Mouse (Mus musculus) neural tube, embryonic 14.5 days (tissue): ENCODE measurements at regions not wholly inside any gene's neighbourhood (a gene's known extent, or its start where the extent isn't known, plus 50 kb on each side); places are given as distances from the start of the nearest gene placed in this dataset.

Experiments used
- ATAC-seq: fragments of 200-750 bp; cut with Nextera tagmentation; 2 replicates; pipeline ENCODE4 v1.8.0; 2017; ENCODE audit warnings: low read depth, mild to moderate bottlenecking, moderate TSS enrichment, moderate library complexity
- H3K27ac ChIP-seq: fragments of 300-500 bp; sonication (generic); 2 replicates; pipeline ENCODE4 v1.5.1; 2014; ENCODE audit warnings: low read depth, mild to moderate bottlenecking, control low read depth, low read length, moderate library complexity, mixed read lengths
- H3K27me3 ChIP-seq: fragments of 300-500 bp; sonication (generic); 2 replicates; pipeline ENCODE4 v1.6.1; 2014; ENCODE audit warnings: low read length; ENCODE audit not compliant: control insufficient read depth, insufficient read depth
- H3K36me3 ChIP-seq: fragments of 300-500 bp; sonication (generic); 2 replicates; pipeline ENCODE4 v1.6.1; 2014; ENCODE audit warnings: low read length, mixed read lengths; ENCODE audit not compliant: control insufficient read depth, insufficient read depth
- H3K4me1 ChIP-seq: fragments of 300-500 bp; sonication (generic); 2 replicates; pipeline ENCODE4 v1.6.1; 2014; ENCODE audit warnings: low read length; ENCODE audit not compliant: control insufficient read depth, insufficient read depth
- H3K4me2 ChIP-seq: fragments of 300-500 bp; sonication (generic); 2 replicates; pipeline ENCODE4 v1.6.1; 2014; ENCODE audit warnings: mild to moderate bottlenecking, low read depth, low read length, control low read depth
- H3K4me3 ChIP-seq: fragments of 300-500 bp; sonication (generic); 2 replicates; pipeline ENCODE4 v1.5.1; 2014; ENCODE audit warnings: low read depth, low read length, control low read depth, mixed read lengths
- H3K9ac ChIP-seq: fragments of 300-500 bp; sonication (generic); replicated peaks from 2 replicates; pipeline ENCODE4 v1.6.1; 2014; ENCODE audit warnings: low read depth, mild to moderate bottlenecking, control low read depth, low read length, mixed read lengths
- H3K9me3 ChIP-seq: fragments of 300-500 bp; sonication (generic); 2 replicates; pipeline ENCODE4 v1.6.1; 2016; ENCODE audit warnings: low read length; ENCODE audit not compliant: control insufficient read depth
- WGBS: fragments of 180-500 bp; shearing (Covaris S2); extraction: QIAGEN DNeasy Blood & Tissue Kit; methylation state at CpG from one replicate; pipeline ENCODE4 v1.1.7; 2014; 5-methylcytosine and 5-hydroxymethylcytosine counted together

GRCm38 (mm10) chr13:106691787-106692571 lies 244.8 kb downstream of the Ipo11 start:
- no peak overlapping the region for H3K9ac ChIP-seq
- WGBS: 85% methylated on average over 10 of the region's 10 CpGs
- no peak overlapping the region for H3K27ac ChIP-seq
- H3K4me2 ChIP-seq: no peak overlapping the region
- H3K9me3 ChIP-seq: no peaks in the 10 kb centered on the region
- H3K4me3 ChIP-seq: no peak overlapping the region
- no peak for ATAC-seq
- H3K4me1 ChIP-seq: no peaks in the 10 kb centered on the region
- no peaks in the 10 kb centered on the region for H3K27me3 ChIP-seq
- H3K36me3 ChIP-seq: no peaks in the 10 kb centered on the region

- H3K27me3 ChIP-seq: no peaks in the 10 kb centered on the region
- no peaks in the 10 kb centered on the region for H3K9me3 ChIP-seq
- H3K9ac ChIP-seq: no peak overlapping the region
- 55% methylated on average over 3 of the region's 3 CpGs for WGBS
- no peak overlapping the region for H3K4me3 ChIP-seq
- no peak overlapping the region for H3K27ac ChIP-seq
- H3K4me2 ChIP-seq: no peak overlapping the region
- no peak for ATAC-seq
- no peaks in the 10 kb centered on the region for H3K4me1 ChIP-seq
- no peaks in the 10 kb centered on the region for H3K36me3 ChIP-seq
Observed at GRCm38 (mm10) chr13:106690125-106690524, 246.6 kb downstream of the Ipo11 start.

- no peak overlapping the region for H3K27ac ChIP-seq
- no peaks in the 10 kb centered on the region for H3K4me1 ChIP-seq
- H3K4me2 ChIP-seq: no peak overlapping the region
- no peaks in the 10 kb centered on the region for H3K9me3 ChIP-seq
- H3K9ac ChIP-seq: no peak overlapping the region
- no peaks in the 10 kb centered on the region for H3K27me3 ChIP-seq
- H3K4me3 ChIP-seq: no peak overlapping the region
- H3K36me3 ChIP-seq: no peaks in the 10 kb centered on the region
- ATAC-seq: no peak; the same call in 1 of the 2 replicates
- 72% methylated on average over 2 of the region's 2 CpGs for WGBS
Observed at GRCm38 (mm10) chr13:106689618-106690017, 247.1 kb downstream of the Ipo11 start.

- ATAC-seq: no peak
- no peaks in the 10 kb centered on the region for H3K27me3 ChIP-seq
- 83% methylated on average over 8 of the region's 8 CpGs for WGBS
- H3K4me1 ChIP-seq: no peaks in the 10 kb centered on the region
- H3K4me2 ChIP-seq: no peak overlapping the region
- no peaks in the 10 kb centered on the region for H3K9me3 ChIP-seq
- H3K36me3 ChIP-seq: no peaks in the 10 kb centered on the region
- H3K9ac ChIP-seq: no peak overlapping the region
- H3K27ac ChIP-seq: no peak overlapping the region
- H3K4me3 ChIP-seq: no peak overlapping the region
Observed at GRCm38 (mm10) chr13:106689051-106689450, 247.7 kb downstream of the Ipo11 start.

- no peak for ATAC-seq
- Histone ChIP-seq H3K27me3 (no peaks in the 10 kb centered on the region), H3K4me2 (no peak overlapping the region), H3K4me1 (no peaks in the 10 kb centered on the region), H3K4me3 (no peak overlapping the region), H3K27ac (no peak overlapping the region), H3K36me3 (no peaks in the 10 kb centered on the region), H3K9me3 (no peaks in the 10 kb centered on the region), H3K9ac (no peak overlapping the region)
- 87% methylated on average over 5 of the region's 5 CpGs for WGBS
Observed at GRCm38 (mm10) chr13:106669665-106670064, 267.1 kb downstream of the Ipo11 start.

- Histone ChIP-seq H3K4me3 (no peak overlapping the region), H3K36me3 (no peaks in the 10 kb centered on the region), H3K27ac (no peak overlapping the region), H3K4me2 (no peak overlapping the region), H3K27me3 (no peaks in the 10 kb centered on the region), H3K4me1 (no peaks in the 10 kb centered on the region), H3K9ac (no peak overlapping the region), H3K9me3 (no peaks in the 10 kb centered on the region)
- 97% methylated on average over 1 of the region's 1 CpGs for WGBS
- no peak for ATAC-seq
Observed at GRCm38 (mm10) chr13:106662195-106662594, 274.6 kb downstream of the Ipo11 start.

GRCm38 (mm10) chr13:106649363-106649762 lies 287.4 kb downstream of the Ipo11 start:
- no peaks in the 10 kb centered on the region for H3K9me3 ChIP-seq
- H3K4me2 ChIP-seq: no peak overlapping the region
- H3K4me3 ChIP-seq: no peak overlapping the region
- no peak overlapping the region for H3K27ac ChIP-seq
- no peak overlapping the region for H3K9ac ChIP-seq
- H3K27me3 ChIP-seq: no peaks in the 10 kb centered on the region
- H3K36me3 ChIP-seq: no peaks in the 10 kb centered on the region
- no peak for ATAC-seq
- H3K4me1 ChIP-seq: no peaks in the 10 kb centered on the region

GRCm38 (mm10) chr13:106643302-106643975 lies 293.3 kb downstream of the Ipo11 start:
- ATAC-seq: no peak
- no peak overlapping the region for H3K27ac ChIP-seq
- H3K4me1 ChIP-seq: no peaks in the 10 kb centered on the region
- WGBS: 83% methylated on average over 5 of the region's 5 CpGs
- no peaks in the 10 kb centered on the region for H3K36me3 ChIP-seq
- H3K4me3 ChIP-seq: no peak overlapping the region
- H3K9me3 ChIP-seq: no peaks in the 10 kb centered on the region
- H3K9ac ChIP-seq: no peak overlapping the region
- H3K27me3 ChIP-seq: no peaks in the 10 kb centered on the region
- no peak overlapping the region for H3K4me2 ChIP-seq

GRCm38 (mm10) chr13:106638706-106639385 lies 297.9 kb downstream of the Ipo11 start:
- ATAC-seq: no peak
- H3K4me3 ChIP-seq: no peak overlapping the region
- no peak overlapping the region for H3K9ac ChIP-seq
- H3K27me3 ChIP-seq: no peaks in the 10 kb centered on the region
- H3K4me2 ChIP-seq: no peak overlapping the region
- 80% methylated on average over 7 of the region's 7 CpGs for WGBS
- H3K9me3 ChIP-seq: no peaks in the 10 kb centered on the region
- H3K36me3 ChIP-seq: no peaks in the 10 kb centered on the region
- H3K4me1 ChIP-seq: no peaks in the 10 kb centered on the region
- no peak overlapping the region for H3K27ac ChIP-seq
